In the genomic region with DNA sequence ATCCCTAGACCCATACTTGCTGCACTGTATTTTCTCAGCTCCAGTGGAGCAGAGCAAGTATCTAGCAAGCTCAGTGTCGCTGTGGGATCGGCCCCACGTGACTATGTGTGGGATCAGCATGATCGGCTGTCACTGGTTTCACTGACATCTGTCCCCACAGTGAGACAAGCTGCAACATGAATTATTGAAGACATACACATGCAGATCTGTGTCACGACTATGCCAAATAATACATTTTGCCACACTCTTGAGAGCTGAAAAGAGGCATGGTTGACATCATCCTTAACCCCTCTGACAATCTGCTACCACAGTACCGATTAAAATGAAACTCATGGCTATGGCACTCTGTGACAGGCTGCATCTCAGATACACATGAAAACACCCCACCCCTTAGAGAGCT, we compare ENCODE assay signal across 13 mouse cellular contexts. TPM values are rescaled to one million over a fixed set of nuclear protein-coding genes. Genes with fewer than 3 reads are reported as not detected.
DNase-seq lines count a peak whose midpoint lies in the region; ATAC-seq and TF ChIP-seq lines count a peak whose summit lies in the region.
"Had no signal": no experiment of that assay in that cellular context is flagged by ENCODE, and none has a peak within 500 bp of the region (broad histone marks: within the 10 kb centered on the region; RNA-seq: fewer than 3 reads in every experiment).

No protein-coding gene starts in this region.

- H3K4me1 ChIP-seq in forebrain, postnatal 0 days (ENCODE audit: insufficient read depth), result no peaks in the 10 kb centered on the region

- TF ChIP-seq CTCF in forebrain, postnatal 0 days (IDR thresholded peaks at IDR 0.05; ENCODE audit: low read depth), result no peak

- WGBS in forebrain, postnatal 0 days, result 32% methylated on average over 6 of the region's 6 CpGs

- intact Hi-C loops in left cerebral cortex, postnatal 25 days (cut with DNase I), result no loop called here

- H3K9me3 ChIP-seq in forebrain, postnatal 0 days (ENCODE audit: low read length), result no peaks in the 10 kb centered on the region

- DNase-seq in left cerebral cortex, adult 11 months (ENCODE audit: low spot score), result peak; percentile 2
- no peak for DNase-seq in left cerebral cortex, postnatal 25 days (ENCODE audit: low spot score in 2 of 2)
- peak; percentile 77 for DNase-seq in forebrain, postnatal 0 days
- peak; percentile 55 to 84 for DNase-seq in layer of hippocampus, postnatal 14 days (ENCODE audit: low spot score in 2 of 2)
- peak; percentile 38 for DNase-seq in retina, postnatal 1 day
- no peak for DNase-seq in adrenal gland, adult 8-10 months
- DNase-seq: heart, postnatal 14 days; kidney, adult 8-10 months; thymus, postnatal 36 days had no signal

- no peak overlapping the region for H3K9ac ChIP-seq in forebrain, postnatal 0 days
- H3K9ac ChIP-seq: liver, embryonic 14.5 days had no signal

- H3K36me3 ChIP-seq in forebrain, postnatal 0 days (ENCODE audit: insufficient read depth), result no peaks in the 10 kb centered on the region

- H3K4me3 ChIP-seq in forebrain, postnatal 0 days (ENCODE audit: low read depth, low read length), result no peak overlapping the region

- H3K27ac ChIP-seq in forebrain, postnatal 0 days (ENCODE audit: low read depth, low read length), result no peak overlapping the region
- H3K27ac ChIP-seq: liver, embryonic 14.5 days had no signal

- H3K4me2 ChIP-seq in forebrain, postnatal 0 days (ENCODE audit: low read depth), result no peak overlapping the region

- no peaks in the 10 kb centered on the region for H3K27me3 ChIP-seq in forebrain, postnatal 0 days (ENCODE audit: insufficient read depth, low read length)

- ATAC-seq in forebrain, postnatal 0 days, result peak; percentile 94
- ATAC-seq in erythroblast, adult 5-6 weeks (replicated peaks; ENCODE audit: low FRiP score, poor library complexity, severe bottlenecking), result no peak

RNA-seq across cellular contexts. Expression of a gene that starts 23.7 kb away (rescaled TPM):
- under 1 TPM in 1 of 2 experiments, not detected in 1; 0.11 TPM for total RNA-seq in left cerebral cortex, postnatal 25 days (2021)
- not detected in 2 replicates for total RNA-seq in forebrain, postnatal 0 days (2014; rRNA removed)
- 0.05 and 0.08 TPM in 2 replicates for polyA plus RNA-seq in forebrain, postnatal 0 days (2015; fragmentation: Nextera tagmentation; extraction: Ambion mirVana)
- total RNA-seq in layer of hippocampus, postnatal 14 days (2021), result not detected
- total RNA-seq in erythroblast, adult 5-6 weeks (2015; ENCODE audit: low replicate concordance), result not detected in 2 replicates
- not detected in 2 replicates for total RNA-seq in erythroblast, adult 5-6 weeks (2017; ENCODE audit: low replicate concordance)
- not detected for total RNA-seq in adrenal gland, adult 8-10 months (2022)
- total RNA-seq: granulocyte monocyte progenitor cell, adult 5-6 weeks; heart, postnatal 14 days; megakaryocyte, adult 5-6 weeks had no signal
- polyA plus RNA-seq: liver, embryonic 14.5 days had no signal

RNA-seq across cellular contexts. Expression of a gene that starts 41.0 kb away (rescaled TPM):
- total RNA-seq in left cerebral cortex, postnatal 25 days (2021), result not detected
- total RNA-seq in forebrain, postnatal 0 days (2014; rRNA removed), result not detected in 2 replicates
- polyA plus RNA-seq in forebrain, postnatal 0 days (2015; fragmentation: Nextera tagmentation; extraction: Ambion mirVana), result not detected in 2 replicates
- total RNA-seq in layer of hippocampus, postnatal 14 days (2021), result not detected
- total RNA-seq in erythroblast, adult 5-6 weeks (2015; ENCODE audit: low replicate concordance), result not detected in 2 replicates
- total RNA-seq in erythroblast, adult 5-6 weeks (2017; ENCODE audit: low replicate concordance), result not detected in 2 replicates
- not detected for total RNA-seq in adrenal gland, adult 8-10 months (2022)
- total RNA-seq: granulocyte monocyte progenitor cell, adult 5-6 weeks; heart, postnatal 14 days; megakaryocyte, adult 5-6 weeks had no signal
- polyA plus RNA-seq: liver, embryonic 14.5 days had no signal

Comparison
In these comparisons a context has a peak if more than half of its experiments do, and no peak if none do; other contexts are left out.
1. DNase-seq: peak in left cerebral cortex, adult 11 months (single experiment), forebrain, postnatal 0 days (single experiment), layer of hippocampus, postnatal 14 days (2 of 2) and retina, postnatal 1 day (single experiment); none in left cerebral cortex, postnatal 25 days (0 of 2) and adrenal gland, adult 8-10 months (single experiment).